Mouse (Mus musculus) kidney, embryonic 16.5 days (tissue): ENCODE measurements around the gene 2010003K11Rik. TPM values are rescaled to one million over a fixed set of nuclear protein-coding genes. Genes with fewer than 3 reads are reported as not detected.

ENCODE experiments used
- ATAC-seq: fragments of 200-750 bp; cut with Nextera tagmentation; 2 replicates; pipeline ENCODE4 v1.8.0; 2017; ENCODE audit warnings: moderate TSS enrichment; ENCODE audit not compliant: low FRiP score, low TSS enrichment
- H3K27ac ChIP-seq: fragments of 300-500 bp; sonication (generic); 2 replicates; pipeline ENCODE4 v1.5.1; 2014; ENCODE audit warnings: low read length
- H3K27me3 ChIP-seq: fragments of 300-500 bp; sonication (generic); 2 replicates; pipeline ENCODE4 v1.6.1; 2014; ENCODE audit warnings: low read length, control low read depth, mixed read lengths; ENCODE audit not compliant: insufficient read depth
- H3K36me3 ChIP-seq: fragments of 300-500 bp; sonication (generic); 2 replicates; pipeline ENCODE4 v1.6.1; 2014; ENCODE audit warnings: low read length, control low read depth, mixed read lengths; ENCODE audit not compliant: insufficient read depth
- H3K4me1 ChIP-seq: fragments of 300-500 bp; sonication (generic); 2 replicates; pipeline ENCODE4 v1.6.1; 2014; ENCODE audit warnings: low read length, control low read depth, mixed read lengths; ENCODE audit not compliant: insufficient read depth
- H3K4me2 ChIP-seq: fragments of 300-500 bp; sonication (generic); replicated peaks from 2 replicates; pipeline ENCODE4 v1.6.1; 2014; ENCODE audit warnings: low read depth, low read length
- H3K4me3 ChIP-seq: fragments of 300-500 bp; sonication (generic); 2 replicates; pipeline ENCODE4 v1.5.1; 2014; ENCODE audit warnings: mild to moderate bottlenecking, low read length
- H3K9ac ChIP-seq: fragments of 300-500 bp; sonication (generic); replicated peaks from 2 replicates; pipeline ENCODE4 v1.6.1; 2014; ENCODE audit warnings: low read length
- H3K9me3 ChIP-seq: fragments of 300-500 bp; sonication (generic); 2 replicates; pipeline ENCODE4 v1.6.1; 2016; ENCODE audit warnings: low read length, control low read depth
- WGBS: fragments of 180-500 bp; shearing (Covaris S2); extraction: QIAGEN DNeasy Blood & Tissue Kit; methylation state at CpG from one replicate; pipeline ENCODE4 v1.1.7; 2014; 5-methylcytosine and 5-hydroxymethylcytosine counted together
- polyA plus RNA-seq: library from polyadenylated mRNA; unstranded; fragments of >200 nt; fragmentation: Nextera tagmentation; extraction: Ambion mirVana; gene quantifications from 2 replicates; pipeline ENCODE4 v1.2.1, GENCODE M21; 2015

Gene 2010003K11Rik
- polyA plus RNA-seq, 1 experiment from 2014 or later: 0.22 TPM

DNA sequence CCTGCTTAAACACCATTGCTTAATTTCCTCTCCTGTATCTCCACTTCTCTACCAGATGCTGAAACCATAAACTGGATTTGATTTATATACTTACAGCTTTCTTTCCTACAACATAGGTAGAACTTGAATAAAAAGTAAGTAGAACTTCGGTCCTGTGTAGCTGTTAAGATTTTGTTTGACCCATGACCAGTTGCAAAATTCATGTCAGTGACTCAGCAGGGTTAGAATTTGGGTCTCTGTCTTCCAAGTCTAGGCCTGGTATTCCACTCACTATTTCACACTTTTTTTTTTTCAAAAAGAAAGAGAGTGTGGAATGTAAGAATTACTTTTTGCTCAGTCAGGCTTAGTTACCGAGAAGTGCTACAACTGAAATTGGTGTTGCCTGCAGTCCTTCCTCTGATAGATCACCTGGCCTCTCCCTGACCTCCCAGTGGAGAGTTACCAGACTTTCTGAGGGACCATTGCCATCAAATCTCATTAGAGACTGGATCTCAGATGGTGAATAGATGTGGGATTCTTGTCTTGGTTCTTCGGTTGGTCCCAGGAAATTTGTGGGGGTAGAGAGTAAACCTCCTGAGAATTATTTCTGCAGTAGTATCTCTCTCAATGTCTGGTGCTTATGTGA, 23.2 kb upstream of the 2010003K11Rik start:
- Histone ChIP-seq H3K27me3 (no peaks in the 10 kb centered on the region), H3K4me3 (no peak overlapping the region), H3K36me3 (no peaks in the 10 kb centered on the region), H3K4me2 (no peak overlapping the region), H3K9ac (no peak overlapping the region), H3K9me3 (no peaks in the 10 kb centered on the region), H3K4me1 (no peaks in the 10 kb centered on the region), H3K27ac (no peak overlapping the region)
- WGBS: 82% methylated on average over 3 of the region's 3 CpGs
- ATAC-seq: no peak

DNA sequence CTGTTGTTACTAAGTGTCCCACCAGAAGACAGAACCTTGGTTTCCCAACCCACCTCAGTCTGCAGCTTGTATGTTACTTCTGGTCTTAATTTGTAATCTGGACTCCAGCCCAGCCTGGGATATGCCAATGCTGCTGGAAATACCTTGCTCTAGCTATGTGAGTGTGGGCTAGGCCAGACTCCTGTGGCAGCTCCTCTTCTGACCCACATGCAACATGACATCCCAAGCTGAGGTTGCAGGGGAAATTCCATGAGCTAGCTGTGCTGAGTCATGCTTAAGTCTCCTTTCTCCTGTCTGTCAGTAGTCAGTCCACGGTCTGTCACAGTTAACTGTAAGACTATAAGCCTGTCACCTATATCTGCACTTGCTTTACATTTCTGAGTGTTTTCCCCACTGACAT, 19.1 kb upstream of the 2010003K11Rik start:
- no peaks in the 10 kb centered on the region for H3K9me3 ChIP-seq
- no peak overlapping the region for H3K4me3 ChIP-seq
- H3K27me3 ChIP-seq: no peaks in the 10 kb centered on the region
- ATAC-seq: no peak
- no peaks in the 10 kb centered on the region for H3K36me3 ChIP-seq
- 65% methylated on average over 1 of the region's 1 CpGs for WGBS
- H3K9ac ChIP-seq: no peak overlapping the region
- no peak overlapping the region for H3K27ac ChIP-seq
- H3K4me1 ChIP-seq: peaks cover 7% of the 10 kb centered on the region
- no peak overlapping the region for H3K4me2 ChIP-seq

DNA sequence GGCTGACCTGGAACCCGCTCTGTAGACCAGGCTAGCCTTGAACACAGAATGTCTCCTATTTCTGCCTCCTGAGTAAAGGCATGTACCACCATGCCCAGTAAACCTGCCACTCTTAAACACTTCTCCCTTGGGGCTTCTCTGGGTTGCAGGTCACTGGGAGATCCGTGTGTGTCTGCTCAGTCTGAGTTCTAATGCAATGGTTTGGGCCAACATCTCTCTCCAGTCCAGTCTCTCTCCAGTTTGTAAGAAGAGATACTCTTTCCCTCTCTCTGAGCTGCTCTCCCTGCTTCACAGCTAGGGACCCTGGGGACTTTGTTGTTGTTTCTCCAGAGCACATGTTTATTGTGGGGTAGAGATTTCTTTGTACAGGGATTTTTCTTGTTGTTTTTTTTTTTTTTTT, 17.9 kb upstream of the 2010003K11Rik start:
- Histone ChIP-seq H3K4me3 (no peak overlapping the region), H3K27ac (no peak overlapping the region), H3K36me3 (no peaks in the 10 kb centered on the region), H3K4me2 (no peak overlapping the region), H3K9ac (no peak overlapping the region), H3K27me3 (no peaks in the 10 kb centered on the region), H3K4me1 (peaks cover 8% of the 10 kb centered on the region), H3K9me3 (no peaks in the 10 kb centered on the region)
- no peak for ATAC-seq
- WGBS: 54% methylated on average over 2 of the region's 2 CpGs

DNA sequence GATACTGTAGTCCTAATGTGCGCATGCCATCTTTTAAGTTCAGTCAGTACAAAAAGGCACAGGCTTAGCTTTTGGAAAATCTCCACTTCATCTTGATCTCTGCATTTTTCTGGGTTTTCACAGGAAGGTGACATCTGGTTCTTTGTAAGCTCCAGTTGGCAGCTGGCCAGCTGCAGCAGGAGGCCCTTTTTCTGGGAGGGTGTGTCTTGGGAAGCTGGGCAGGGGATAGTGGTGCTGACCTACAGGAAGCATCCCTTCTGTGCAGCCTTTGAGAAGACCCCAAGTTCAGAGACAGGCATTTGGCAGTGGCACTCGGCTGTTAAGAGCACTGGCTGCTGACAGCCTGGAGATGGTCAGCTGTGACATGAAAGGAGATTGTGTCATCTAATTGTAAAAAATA, 17.4 kb upstream of the 2010003K11Rik start:
- no peak overlapping the region for H3K27ac ChIP-seq
- H3K36me3 ChIP-seq: no peaks in the 10 kb centered on the region
- no peak for ATAC-seq

DNA sequence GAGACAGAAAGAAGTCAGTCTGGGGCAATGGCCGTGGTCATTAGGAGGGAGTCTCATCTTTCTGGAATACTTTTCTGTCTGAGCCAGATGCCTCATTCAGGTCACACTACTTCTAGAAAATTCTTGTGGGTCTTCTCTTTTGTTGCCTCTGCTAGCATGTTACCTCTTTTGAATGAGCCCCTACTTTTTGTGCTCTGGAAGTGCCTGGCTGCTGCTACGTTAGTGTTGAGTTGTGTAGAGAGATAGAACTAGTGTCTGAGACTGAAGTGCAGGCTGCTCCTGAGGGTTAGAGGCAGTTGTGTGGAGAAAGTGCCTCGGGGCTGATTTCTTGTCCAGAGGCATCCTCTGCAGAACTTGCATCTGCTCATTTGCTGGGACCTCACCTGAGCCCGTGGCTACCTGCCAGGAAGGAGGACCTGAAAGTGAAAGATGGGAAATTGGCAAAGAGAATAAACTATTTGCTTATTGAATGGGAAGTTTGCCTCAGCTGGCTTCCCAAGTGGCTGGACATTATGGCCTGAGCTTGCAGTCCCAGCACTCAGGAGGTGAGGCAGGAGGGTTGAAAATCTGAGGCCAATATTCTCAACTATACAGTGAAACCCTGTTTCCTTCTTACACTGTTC, 15.0 kb upstream of the 2010003K11Rik start:
- Histone ChIP-seq H3K27ac (no peak overlapping the region), H3K9ac (no peak overlapping the region), H3K4me1 (peaks cover 18% of the 10 kb centered on the region), H3K9me3 (no peaks in the 10 kb centered on the region), H3K36me3 (no peaks in the 10 kb centered on the region), H3K4me3 (no peak overlapping the region), H3K27me3 (no peaks in the 10 kb centered on the region), H3K4me2 (no peak overlapping the region)
- WGBS: 73% methylated on average over 4 of the region's 4 CpGs
- no peak for ATAC-seq

More for the DNA sequence above, 17.4 kb upstream of the 2010003K11Rik start:
- H3K9ac ChIP-seq: no peak overlapping the region
- no peak overlapping the region for H3K4me2 ChIP-seq
- H3K27me3 ChIP-seq: no peaks in the 10 kb centered on the region
- H3K9me3 ChIP-seq: no peaks in the 10 kb centered on the region
- peaks cover 13% of the 10 kb centered on the region for H3K4me1 ChIP-seq
- no peak overlapping the region for H3K4me3 ChIP-seq
- WGBS: 46% methylated on average over 2 of the region's 2 CpGs

DNA sequence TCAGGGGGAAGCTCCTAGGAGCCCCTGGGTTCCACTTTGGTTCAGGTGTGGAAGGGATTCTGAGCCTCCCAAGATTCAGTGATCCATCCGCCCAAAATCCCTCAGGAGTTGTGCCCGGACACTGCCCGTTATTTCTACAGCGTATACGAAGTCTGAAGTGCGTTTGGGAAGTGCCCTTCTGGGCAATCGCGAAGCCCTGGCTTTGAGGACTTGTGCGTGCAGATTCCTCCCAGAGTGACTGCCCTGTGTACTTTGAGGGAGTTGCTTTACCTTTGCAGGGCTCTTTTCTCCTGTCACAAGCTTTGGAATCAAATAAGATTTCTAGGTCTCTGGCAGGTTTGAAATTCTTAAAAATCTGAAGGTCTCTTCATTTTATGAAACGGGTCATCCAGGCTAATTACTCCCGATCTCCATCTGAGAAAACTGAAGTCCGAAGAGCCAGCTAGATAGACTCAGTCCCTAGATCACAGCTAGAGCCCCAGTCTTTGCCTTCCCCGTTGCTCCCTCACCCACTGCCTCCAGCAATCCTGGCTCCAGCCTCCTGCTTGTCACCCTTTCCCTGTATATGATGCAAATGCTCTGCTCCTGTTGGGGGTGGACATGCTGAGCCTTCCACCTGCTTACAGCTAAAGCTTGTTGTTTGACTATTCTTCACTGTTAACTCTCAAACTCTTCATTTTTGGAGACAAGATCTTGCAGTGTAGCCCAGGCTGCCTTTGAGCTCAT, 12.9 kb upstream of the 2010003K11Rik start:
- Histone ChIP-seq H3K27ac (no peak overlapping the region), H3K9ac (peak overlapping the region; percentile 50), H3K4me1 (peaks cover 18% of the 10 kb centered on the region), H3K36me3 (no peaks in the 10 kb centered on the region), H3K9me3 (no peaks in the 10 kb centered on the region), H3K27me3 (no peaks in the 10 kb centered on the region), H3K4me3 (peak overlapping the region; percentile 59), H3K4me2 (peak overlapping the region; percentile 87)
- 5% methylated on average over 13 of the region's 13 CpGs for WGBS
- ATAC-seq: no peak

DNA sequence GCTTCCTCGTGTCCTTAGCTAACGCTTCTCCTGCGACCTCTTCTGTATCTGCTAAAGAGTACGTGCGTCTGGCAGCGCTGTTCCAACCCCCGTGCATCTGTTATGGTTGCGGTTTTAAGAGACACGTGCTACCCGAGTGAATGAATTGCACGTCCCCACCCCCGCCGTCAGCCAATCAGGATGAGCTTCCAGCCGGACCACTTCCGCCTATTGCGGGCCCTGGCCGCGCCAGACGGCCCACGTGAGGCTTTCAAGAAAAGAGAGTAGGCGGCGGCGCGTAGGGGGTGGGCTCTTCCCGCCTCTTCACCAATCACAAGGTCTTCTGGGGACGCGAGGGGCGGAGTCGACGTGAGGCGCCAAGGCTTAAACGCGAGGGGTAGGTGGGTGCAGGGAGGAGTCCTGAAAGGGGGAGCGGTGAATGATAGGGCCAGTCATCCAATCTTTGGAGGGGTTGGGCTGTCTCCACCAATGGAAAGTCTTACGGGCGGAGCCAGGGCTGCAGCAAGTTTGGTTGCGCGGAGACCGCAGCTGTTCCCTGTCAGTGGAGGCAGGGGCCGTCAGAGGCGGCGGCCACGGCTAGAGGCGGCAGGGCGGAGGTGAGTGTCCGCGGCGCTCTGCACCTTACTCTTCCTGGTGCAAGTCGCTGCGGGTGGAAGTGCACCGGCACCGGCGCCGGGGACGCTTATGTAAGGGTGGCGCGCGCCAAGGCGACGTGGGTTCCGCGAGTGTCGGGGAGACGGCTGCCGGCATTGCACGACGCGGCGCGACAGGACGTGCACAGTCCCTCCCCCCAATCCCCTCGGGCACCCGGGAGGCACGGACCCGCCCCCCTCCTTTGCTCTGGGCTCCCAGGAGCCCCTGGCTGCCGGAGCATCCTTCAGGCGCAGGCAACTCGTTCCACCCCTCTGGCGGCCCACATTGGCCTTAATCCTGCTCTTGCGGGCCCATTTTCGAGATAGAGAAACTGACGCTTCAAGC, 11.9 kb upstream of the 2010003K11Rik start, which contains the start of gene Pcx:
Pcx (plus strand) TSS at position 487 of the 978 bp plus-strand sequence.
- peaks cover 12% of the 10 kb centered on the region for H3K4me1 ChIP-seq
- peak within 1 kb of the TSS; percentile 50 for H3K9ac ChIP-seq
- under 1% methylated on average over 78 of the region's 82 CpGs for WGBS
- H3K4me2 ChIP-seq: peak within 1 kb of the TSS; percentile 87
- H3K4me3 ChIP-seq: peak within 1 kb of the TSS; percentile 62
- peak; percentile 100 for ATAC-seq
- H3K36me3 ChIP-seq: no peaks in the 10 kb centered on the region
- H3K27me3 ChIP-seq: no peaks in the 10 kb centered on the region
- H3K27ac ChIP-seq: no peak within 1 kb of the TSS
- H3K9me3 ChIP-seq: no peaks in the 10 kb centered on the region

DNA sequence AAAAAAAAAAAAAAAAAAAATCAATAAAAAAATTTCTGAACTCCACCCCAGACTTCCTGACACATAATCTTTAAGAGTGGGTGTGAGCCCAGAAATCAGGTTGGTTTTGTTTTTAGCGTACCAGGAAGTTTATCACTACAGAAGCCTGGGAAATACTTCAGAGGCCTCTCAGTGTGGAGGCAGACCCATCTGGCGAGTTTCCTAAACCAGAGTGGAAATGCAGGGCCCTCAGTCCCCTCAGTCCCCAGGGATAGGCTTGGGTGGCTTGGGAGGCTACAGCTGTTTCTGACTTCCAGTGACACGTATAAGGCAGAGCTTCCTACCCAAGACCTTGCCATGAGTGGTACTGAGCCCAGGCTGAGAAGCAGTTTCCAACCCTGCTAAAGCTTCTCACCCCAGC, 9.4 kb upstream of the 2010003K11Rik start:
- H3K36me3 ChIP-seq: no peaks in the 10 kb centered on the region
- H3K4me3 ChIP-seq: no peak overlapping the region
- no peak overlapping the region for H3K4me2 ChIP-seq
- no peaks in the 10 kb centered on the region for H3K9me3 ChIP-seq
- no peak overlapping the region for H3K27ac ChIP-seq
- peaks cover 11% of the 10 kb centered on the region for H3K4me1 ChIP-seq
- no peaks in the 10 kb centered on the region for H3K27me3 ChIP-seq
- ATAC-seq: no peak
- H3K9ac ChIP-seq: no peak overlapping the region
- 79% methylated on average over 3 of the region's 3 CpGs for WGBS

DNA sequence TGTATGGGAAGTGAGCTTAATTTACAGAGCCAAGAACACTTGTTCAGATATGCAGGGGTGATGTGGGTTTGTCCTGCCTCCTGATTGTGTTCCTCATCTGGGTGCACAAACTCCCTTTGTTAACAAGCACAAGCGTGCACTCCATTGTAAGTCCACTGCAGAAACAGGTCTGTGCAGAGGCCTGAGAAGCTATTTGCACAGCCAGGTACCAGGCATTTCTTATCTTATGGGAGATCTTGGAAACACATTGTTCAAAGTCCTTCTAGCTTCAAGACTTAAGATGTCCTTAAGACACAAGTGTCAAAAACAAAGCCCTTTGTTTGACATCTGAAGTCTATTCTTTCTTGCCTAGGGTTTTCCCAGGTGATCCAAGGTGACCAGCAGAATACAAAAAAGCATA, 6.4 kb upstream of the 2010003K11Rik start:
- no peak overlapping the region for H3K27ac ChIP-seq
- H3K27me3 ChIP-seq: no peaks in the 10 kb centered on the region
- no peak for ATAC-seq
- H3K4me1 ChIP-seq: peaks cover 5% of the 10 kb centered on the region; the same call in 1 of the 2 replicates
- H3K9me3 ChIP-seq: no peaks in the 10 kb centered on the region
- H3K36me3 ChIP-seq: no peaks in the 10 kb centered on the region
- H3K4me2 ChIP-seq: no peak overlapping the region
- H3K4me3 ChIP-seq: no peak overlapping the region
- H3K9ac ChIP-seq: no peak overlapping the region
- WGBS: 91% methylated on average over 1 of the region's 1 CpGs
